In genomic region chr3:137228416-137228815, GRCm38 (mm10) we compare ENCODE assay signal across 27 mouse cellular contexts.
DNase-seq lines count a peak whose midpoint lies in the region; ATAC-seq and TF ChIP-seq lines count a peak whose summit lies in the region.
"Had no signal": no experiment of that assay in that cellular context is flagged by ENCODE, and none has a peak within 500 bp of the region (broad histone marks: within the 10 kb centered on the region; RNA-seq: fewer than 3 reads in every experiment).

No protein-coding gene starts in this region.

- H3K4me3 ChIP-seq in heart, embryonic 12.5 days, result no peak overlapping the region
- no peak overlapping the region for H3K4me3 ChIP-seq in limb, embryonic 13.5 days
- H3K4me3 ChIP-seq in limb, embryonic 10.5 days, result no peak overlapping the region
- no peak overlapping the region for H3K4me3 ChIP-seq in CH12.LX (replicated peaks in 1 of 3; ENCODE audit: low read depth in 2 of 3, low read length in 2 of 3, poor library complexity in 1 of 3)
- no peak overlapping the region for H3K4me3 ChIP-seq in limb, embryonic 14.5 days (replicated peaks; ENCODE audit: low read length)
- H3K4me3 ChIP-seq: embryonic facial prominence, embryonic 10.5 days; embryonic facial prominence, embryonic 13.5 days; erythroblast, embryonic 14.5 days; forebrain, embryonic 12.5 days; forebrain, embryonic 15.5 days; heart, adult 2 months; heart, embryonic 13.5 days; hindbrain, embryonic 12.5 days; hindbrain, embryonic 15.5 days had no signal

- no peak for DNase-seq in heart, postnatal 36 days
- DNase-seq in limb, embryonic 10.5 days (ENCODE audit: low spot score), result no peak
- DNase-seq in CH12.LX (ENCODE audit: extremely low read depth), result no peak
- DNase-seq in limb, embryonic 14.5 days (ENCODE audit: low spot score), result peak; percentile 26
- no peak for DNase-seq in right cerebral cortex, postnatal 36 days (ENCODE audit: low spot score in 2 of 2)
- DNase-seq: adrenal gland, adult 8-10 months; adrenal gland, postnatal 25 days; B cell, adult 2 months; cerebellum, adult 11-12 months; cerebellum, adult 8-10 months; cerebellum, postnatal 10 days; cerebellum, postnatal 36 days; embryo, embryonic 11 days; gastrocnemius, postnatal 25 days; heart, adult 2 months; heart, postnatal 10 days had no signal

- in situ Hi-C loops in CH12.LX (cut with MboI; ENCODE audit: low pct_ligation_motif_present, low pct_unique_long_range_greater_than_20kb, low sequenced_read_pairs), result no loop called here

- H3K9me3 ChIP-seq in heart, embryonic 12.5 days (replicated peaks), result no peaks in the 10 kb centered on the region
- no peaks in the 10 kb centered on the region for H3K9me3 ChIP-seq in limb, embryonic 13.5 days
- H3K9me3 ChIP-seq in limb, embryonic 10.5 days (replicated peaks), result no peaks in the 10 kb centered on the region
- H3K9me3 ChIP-seq in CH12.LX (replicated peaks; ENCODE audit: low read length), result no peaks in the 10 kb centered on the region
- H3K9me3 ChIP-seq in limb, embryonic 14.5 days (ENCODE audit: control insufficient read depth, low read length), result no peaks in the 10 kb centered on the region
- H3K9me3 ChIP-seq: embryonic facial prominence, embryonic 10.5 days; embryonic facial prominence, embryonic 13.5 days; forebrain, embryonic 12.5 days; forebrain, embryonic 15.5 days; heart, embryonic 13.5 days; hindbrain, embryonic 12.5 days; hindbrain, embryonic 15.5 days had no signal

- H3K36me3 ChIP-seq in heart, embryonic 12.5 days, result no peaks in the 10 kb centered on the region
- no peaks in the 10 kb centered on the region for H3K36me3 ChIP-seq in limb, embryonic 13.5 days
- H3K36me3 ChIP-seq in limb, embryonic 10.5 days, result no peaks in the 10 kb centered on the region
- no peaks in the 10 kb centered on the region for H3K36me3 ChIP-seq in CH12.LX (replicated peaks in 1 of 2; ENCODE audit: control insufficient read depth in 1 of 2, insufficient read depth in 1 of 2, low read length in 1 of 2)
- no peaks in the 10 kb centered on the region for H3K36me3 ChIP-seq in limb, embryonic 14.5 days (ENCODE audit: control insufficient read depth, insufficient read depth, low read length)
- H3K36me3 ChIP-seq: embryonic facial prominence, embryonic 10.5 days; embryonic facial prominence, embryonic 13.5 days; forebrain, embryonic 12.5 days; forebrain, embryonic 15.5 days; heart, embryonic 13.5 days; hindbrain, embryonic 12.5 days; hindbrain, embryonic 15.5 days had no signal

- no peak for TF ChIP-seq POLR2A in CH12.LX (IDR thresholded peaks at IDR 0.05; ENCODE audit: low read depth, low read length)
- no peak for TF ChIP-seq POLR2A in limb, embryonic 14.5 days (IDR thresholded peaks at IDR 0.05; ENCODE audit: borderline replicate concordance, extremely low read depth, insufficient read depth, insufficient read length)

- intact Hi-C loops in heart, postnatal 36 days (cut with DNase I), result loop anchor here (5.0 kb wide), 1 partner anchor 76 kb away; no protein-coding TSS in a partner anchor

- H3K27ac ChIP-seq in heart, embryonic 12.5 days (ENCODE audit: poor library complexity, severe bottlenecking), result no peak overlapping the region
- no peak overlapping the region for H3K27ac ChIP-seq in limb, embryonic 13.5 days
- H3K27ac ChIP-seq in limb, embryonic 10.5 days, result no peak overlapping the region
- H3K27ac ChIP-seq in CH12.LX (ENCODE audit: insufficient read depth, low read depth), result no peak overlapping the region
- no peak overlapping the region for H3K27ac ChIP-seq in limb, embryonic 14.5 days (replicated peaks; ENCODE audit: low read depth, low read length)
- H3K27ac ChIP-seq: embryonic facial prominence, embryonic 10.5 days; embryonic facial prominence, embryonic 13.5 days; forebrain, embryonic 12.5 days; forebrain, embryonic 15.5 days; heart, adult 2 months; heart, embryonic 13.5 days; hindbrain, embryonic 12.5 days; hindbrain, embryonic 15.5 days had no signal

- no peaks in the 10 kb centered on the region for H3K27me3 ChIP-seq in heart, embryonic 12.5 days (replicated peaks)
- no peaks in the 10 kb centered on the region for H3K27me3 ChIP-seq in limb, embryonic 13.5 days
- H3K27me3 ChIP-seq in limb, embryonic 10.5 days (ENCODE audit: low read depth, poor library complexity, severe bottlenecking), result no peaks in the 10 kb centered on the region
- no peaks in the 10 kb centered on the region for H3K27me3 ChIP-seq in CH12.LX (replicated peaks)
- H3K27me3 ChIP-seq in limb, embryonic 14.5 days (ENCODE audit: control insufficient read depth, insufficient read depth, low read length), result no peaks in the 10 kb centered on the region
- H3K27me3 ChIP-seq: embryonic facial prominence, embryonic 13.5 days; forebrain, embryonic 12.5 days; forebrain, embryonic 15.5 days; heart, embryonic 13.5 days; hindbrain, embryonic 12.5 days; hindbrain, embryonic 15.5 days had no signal

- no peaks in the 10 kb centered on the region for H3K79me2 ChIP-seq in CH12.LX (replicated peaks; ENCODE audit: control insufficient read depth, extremely low read depth, insufficient read depth, poor library complexity, severe bottlenecking)

- H3K4me2 ChIP-seq in heart, embryonic 12.5 days, result no peak overlapping the region
- H3K4me2 ChIP-seq in limb, embryonic 13.5 days (replicated peaks), result no peak overlapping the region
- H3K4me2 ChIP-seq in CH12.LX (ENCODE audit: insufficient read depth, low read depth, poor library complexity, severe bottlenecking), result no peak overlapping the region
- no peak overlapping the region for H3K4me2 ChIP-seq in limb, embryonic 14.5 days (replicated peaks; ENCODE audit: low read depth, low read length, severe bottlenecking)
- H3K4me2 ChIP-seq: embryonic facial prominence, embryonic 13.5 days; forebrain, embryonic 12.5 days; forebrain, embryonic 15.5 days; heart, embryonic 13.5 days; hindbrain, embryonic 12.5 days; hindbrain, embryonic 15.5 days had no signal

- ATAC-seq in heart, embryonic 12.5 days (ENCODE audit: insufficient number of reproducible peaks, low FRiP score), result peak; percentile 4; the same call in 1 of the 2 replicates
- peak; percentile 71 for ATAC-seq in limb, embryonic 13.5 days (ENCODE audit: low FRiP score, low read depth)
- ATAC-seq in limb, embryonic 14.5 days (ENCODE audit: low FRiP score, low read depth), result no peak
- ATAC-seq: activated CD4-positive, CD25-positive, alpha-beta regulatory T cell, adult 4 months; forebrain, embryonic 15.5 days had no signal

- no peak for TF ChIP-seq RAD21 in CH12.LX (IDR thresholded peaks at IDR 0.05; ENCODE audit: low read depth, low read length)

- no peak for TF ChIP-seq CTCF in CH12.LX (conservative IDR thresholded peaks at IDR 0.05 in 1 of 2, IDR thresholded peaks at IDR 0.05 in 1 of 2; ENCODE audit: low read depth in 2 of 2, low read length in 2 of 2)

- H3K9ac ChIP-seq in heart, embryonic 12.5 days, result no peak overlapping the region
- no peak overlapping the region for H3K9ac ChIP-seq in limb, embryonic 13.5 days
- H3K9ac ChIP-seq in CH12.LX (ENCODE audit: insufficient read depth, low read depth), result no peak overlapping the region
- no peak overlapping the region for H3K9ac ChIP-seq in limb, embryonic 14.5 days (ENCODE audit: low read depth, low read length, severe bottlenecking)
- H3K9ac ChIP-seq: embryonic facial prominence, embryonic 13.5 days; forebrain, embryonic 12.5 days; forebrain, embryonic 15.5 days; heart, embryonic 13.5 days; hindbrain, embryonic 12.5 days; hindbrain, embryonic 15.5 days had no signal

- dilution Hi-C loops in CH12.LX (cut with MboI; ENCODE audit: extremely low pct_ligation_motif_present, extremely low pct_unique_long_range_greater_than_20kb, low sequenced_read_pairs), result no loop called here

- WGBS in heart, embryonic 12.5 days, result 68% methylated on average over 5 of the region's 5 CpGs
- WGBS in limb, embryonic 13.5 days, result 60% methylated on average over 5 of the region's 5 CpGs
- WGBS in limb, embryonic 10.5 days, result 87% methylated on average over 5 of the region's 5 CpGs
- 51% methylated on average over 5 of the region's 5 CpGs for WGBS in limb, embryonic 14.5 days

- H3K4me1 ChIP-seq in heart, embryonic 12.5 days (replicated peaks), result no peaks in the 10 kb centered on the region
- H3K4me1 ChIP-seq in limb, embryonic 13.5 days, result no peaks in the 10 kb centered on the region
- H3K4me1 ChIP-seq in limb, embryonic 10.5 days, result no peaks in the 10 kb centered on the region
- peaks cover 0 to 9% of the 10 kb centered on the region in 2 experiments; a peak in 2 of 4 replicates for H3K4me1 ChIP-seq in CH12.LX (ENCODE audit: control insufficient read depth in 1 of 2, insufficient read depth in 2 of 2)
- no peaks in the 10 kb centered on the region for H3K4me1 ChIP-seq in limb, embryonic 14.5 days (ENCODE audit: control insufficient read depth, insufficient read depth, low read length)
- H3K4me1 ChIP-seq: embryonic facial prominence, embryonic 10.5 days; embryonic facial prominence, embryonic 13.5 days; forebrain, embryonic 12.5 days; forebrain, embryonic 15.5 days; hindbrain, embryonic 12.5 days; hindbrain, embryonic 15.5 days had no signal

- no peak for TF ChIP-seq EP300 in CH12.LX (IDR thresholded peaks at IDR 0.05; ENCODE audit: low read length)

TF ChIP-seq in CH12.LX, 34 proteins besides CTCF, POLR2A, EP300 and RAD21:
- TF ChIP-seq ZNF384 (IDR thresholded peaks at IDR 0.05; ENCODE audit: low read depth, low read length) (no peak), USF1 (IDR thresholded peaks at IDR 0.05; ENCODE audit: low read depth, low read length) (no peak), GABPA (IDR thresholded peaks at IDR 0.05; ENCODE audit: insufficient replicate concordance, low read depth, low read length) (no peak), MAFK (IDR thresholded peaks at IDR 0.05; ENCODE audit: insufficient replicate concordance, low read length) (peak; percentile 59; the same call in 1 of the 2 replicates)
